Mouse (Mus musculus): ENCODE data around the gene Gpr45. TPM values are rescaled to one million over a fixed set of nuclear protein-coding genes. Genes with fewer than 3 reads are reported as not detected.

Gene Gpr45
- total RNA-seq, 2 experiments from 2014 or later = 26.2 to 27.4 TPM

DNA sequence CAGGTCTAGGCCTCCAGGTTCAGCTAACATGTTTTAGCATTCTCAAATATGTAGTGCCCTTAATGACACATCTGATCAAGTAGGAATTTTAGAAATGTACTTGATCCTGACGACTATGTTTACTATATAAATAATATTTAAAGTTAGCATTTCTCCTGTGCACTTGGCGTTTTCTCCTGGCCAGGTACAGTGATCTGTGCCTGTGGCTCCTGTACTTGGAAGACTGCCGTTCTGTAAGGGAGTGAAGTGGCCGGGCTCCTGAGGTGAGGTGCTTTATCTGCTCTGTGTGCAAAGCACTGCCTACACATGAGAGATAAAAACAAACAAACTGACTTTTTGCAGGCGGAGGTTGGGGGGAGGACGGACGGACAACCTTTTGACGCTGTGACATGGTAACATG is 113.9 kb downstream of the Gpr45 start:
- Histone ChIP-seq H3K27ac (no peak overlapping the region), H3K4me3 (no peak overlapping the region)
- DNase-seq (ENCODE audit: low spot score in 2 of 2) = no peak
- TF ChIP-seq CTCF (conservative IDR thresholded peaks at IDR 0.05) = no peak

DNA sequence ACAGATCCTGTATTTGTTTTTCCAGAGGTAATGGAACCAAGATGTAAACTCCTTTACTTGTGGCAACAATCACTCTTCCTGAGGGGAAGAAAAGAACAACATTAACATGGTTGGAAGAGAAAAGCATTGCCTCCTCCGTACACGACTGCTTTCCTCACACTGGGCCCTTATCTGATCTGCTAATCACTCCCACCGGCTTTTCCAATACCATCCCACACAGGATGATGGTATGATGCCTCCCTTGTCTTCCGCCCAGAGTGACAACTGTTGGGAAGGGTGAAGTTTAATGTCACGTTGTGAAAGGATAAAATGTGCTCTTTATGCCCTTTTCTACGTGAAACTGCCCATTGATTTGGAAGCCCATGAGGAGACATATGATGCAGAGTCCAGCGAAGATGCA is 114.9 kb downstream of the Gpr45 start:
- Histone ChIP-seq H3K27ac (no peak overlapping the region), H3K4me3 (no peak overlapping the region)
- no peak for DNase-seq (ENCODE audit: low spot score in 2 of 2)
- TF ChIP-seq CTCF (conservative IDR thresholded peaks at IDR 0.05) = no peak

DNA sequence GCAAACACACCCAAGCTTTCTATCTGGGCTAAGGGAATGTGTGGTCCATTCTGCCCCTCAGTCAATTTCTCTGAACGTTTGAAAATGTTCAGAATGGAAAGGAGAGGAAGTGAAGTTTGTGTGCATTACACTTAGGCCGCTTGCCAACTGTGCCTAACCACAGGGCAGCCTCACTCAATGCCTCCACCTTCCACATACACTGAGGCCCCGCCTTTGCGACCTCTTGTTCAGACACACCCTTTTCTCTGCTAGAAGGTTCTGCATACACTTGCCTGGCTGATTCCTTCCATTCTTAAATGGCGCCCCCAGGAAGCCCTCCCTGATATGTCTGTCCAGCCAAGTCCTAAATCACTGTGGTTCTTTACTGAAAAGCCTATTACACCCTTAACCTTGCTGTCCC is 118.1 kb downstream of the Gpr45 start:
- DNase-seq (ENCODE audit: low spot score in 2 of 2) = no peak
- no peak for TF ChIP-seq CTCF (conservative IDR thresholded peaks at IDR 0.05)
- H3K4me3 ChIP-seq = no peak overlapping the region
- no peak overlapping the region for H3K27ac ChIP-seq

DNA sequence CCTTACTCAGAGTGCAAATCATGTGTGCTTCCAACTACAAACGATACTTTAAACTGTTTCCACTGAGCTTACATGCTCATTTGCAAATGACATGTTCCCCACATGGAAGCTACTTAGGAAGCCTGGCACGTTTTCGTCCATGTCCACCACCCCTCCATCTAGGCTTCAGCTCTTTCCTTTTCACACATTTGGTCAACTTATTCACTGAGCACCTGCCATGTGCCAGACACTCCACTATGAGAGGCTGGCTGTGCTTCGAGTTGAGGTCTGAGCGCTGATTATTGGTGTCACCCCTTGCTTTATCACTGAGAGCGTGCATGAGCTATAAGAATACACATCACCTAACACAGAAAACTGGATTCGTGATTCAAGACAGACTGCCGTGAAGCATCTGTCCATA is 119.4 kb downstream of the Gpr45 start:
- no peak for TF ChIP-seq CTCF (conservative IDR thresholded peaks at IDR 0.05)
- Histone ChIP-seq H3K27ac (no peak overlapping the region), H3K4me3 (no peak overlapping the region)
- no peak for DNase-seq (ENCODE audit: low spot score in 2 of 2)

DNA sequence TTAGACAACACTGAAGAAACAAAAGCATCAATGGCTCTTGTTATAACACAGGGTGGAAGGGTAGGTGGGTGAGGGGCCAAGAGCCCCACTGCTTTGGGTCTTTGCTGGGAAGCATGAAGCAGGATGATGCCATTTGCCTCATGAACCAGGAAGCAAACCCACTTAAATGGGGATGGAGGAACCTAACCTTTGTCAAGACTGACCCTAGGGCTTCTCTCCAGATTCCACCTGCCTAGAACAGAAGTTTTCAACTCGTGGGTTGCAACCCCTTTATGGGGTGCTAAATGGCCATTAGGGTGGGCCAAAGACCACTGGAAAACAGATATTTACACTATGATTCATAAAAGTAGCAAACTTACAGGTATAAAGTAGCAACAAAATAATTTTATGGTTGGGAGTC is 119.9 kb downstream of the Gpr45 start:
- no peak overlapping the region for H3K4me3 ChIP-seq
- TF ChIP-seq CTCF (conservative IDR thresholded peaks at IDR 0.05) = no peak

DNA sequence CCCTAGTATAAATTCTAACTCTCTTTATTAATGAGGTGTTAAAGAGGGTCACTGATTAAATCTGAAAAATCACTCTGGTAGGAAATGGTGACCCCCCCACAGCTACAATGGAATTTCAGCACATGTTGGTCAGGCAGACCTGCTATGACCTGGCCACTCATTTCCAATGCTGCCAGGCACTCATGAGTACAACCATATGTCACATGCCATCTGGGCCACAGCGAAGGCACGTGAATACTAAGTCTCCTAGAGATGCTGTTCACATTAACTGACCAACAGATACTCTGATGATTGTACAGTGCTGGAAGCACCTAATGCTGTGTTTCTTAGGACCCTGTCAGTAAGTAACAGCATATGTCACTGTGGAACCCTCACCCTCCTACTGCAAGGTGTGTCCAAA is 122.1 kb downstream of the Gpr45 start:
- Histone ChIP-seq H3K27ac (no peak overlapping the region), H3K4me3 (no peak overlapping the region)
- TF ChIP-seq CTCF (conservative IDR thresholded peaks at IDR 0.05) = no peak
- DNase-seq (ENCODE audit: low spot score in 2 of 2) = no peak

More for the DNA sequence above, 119.9 kb downstream of the Gpr45 start:
- no peak overlapping the region for H3K27ac ChIP-seq
- DNase-seq (ENCODE audit: low spot score in 2 of 2) = no peak

DNA sequence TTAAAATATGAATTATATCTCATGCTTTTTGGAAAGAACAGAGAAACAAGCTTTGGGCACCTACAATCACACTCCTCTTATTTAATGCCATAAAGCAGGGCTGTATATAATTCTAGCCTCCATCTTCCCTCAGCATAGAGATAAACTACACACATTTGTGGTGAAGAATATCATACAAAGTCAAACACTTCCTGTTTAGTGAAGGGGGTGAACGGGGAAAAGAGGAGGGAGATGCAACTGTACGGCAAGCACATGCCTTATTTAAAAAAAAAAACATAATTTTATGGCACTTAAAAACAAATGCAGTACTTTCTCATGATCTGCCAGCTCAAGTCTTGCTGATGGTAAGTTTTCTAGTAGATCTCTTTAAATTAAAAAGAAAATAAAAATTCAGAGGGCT is 125.5 kb downstream of the Gpr45 start:
- no peak for DNase-seq (ENCODE audit: low spot score in 2 of 2)

DNA sequence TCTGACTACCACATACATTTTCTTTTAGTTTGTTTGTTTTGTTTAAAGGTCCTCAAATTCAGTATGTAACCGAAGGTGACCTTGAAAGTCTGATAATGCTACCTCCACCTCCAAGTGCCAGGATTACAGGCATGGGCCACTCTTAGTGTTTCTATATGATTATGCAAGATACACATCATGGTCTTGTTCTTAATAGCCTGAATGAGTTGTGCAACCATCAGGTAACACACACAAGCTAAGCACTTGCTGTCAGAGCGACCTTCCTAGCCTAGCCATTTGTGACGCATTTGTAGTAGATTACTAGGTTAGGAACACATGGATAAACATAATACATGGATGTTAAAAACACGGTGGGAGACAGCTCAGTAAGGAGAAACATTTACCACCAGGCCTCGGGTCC is 130.3 kb downstream of the Gpr45 start:
- no peak overlapping the region for H3K4me3 ChIP-seq
- TF ChIP-seq CTCF (conservative IDR thresholded peaks at IDR 0.05) = no peak
- H3K27ac ChIP-seq = no peak overlapping the region
- DNase-seq (ENCODE audit: low spot score in 2 of 2) = no peak

More for the DNA sequence above, 125.5 kb downstream of the Gpr45 start:
- no peak for TF ChIP-seq CTCF (conservative IDR thresholded peaks at IDR 0.05)
- H3K27ac ChIP-seq = no peak overlapping the region
- H3K4me3 ChIP-seq = no peak overlapping the region

Small RNA genes within 50 kb of the gene (microRNA-seq; reads per million reads assigned to microRNA genes)
- gene Gm24001 = 0 reads per million in 2 experiments

Other genes starting within 250 kb of the Gpr45 start
- gene Mrps9, start 101.6 kb upstream of the Gpr45 start, total RNA-seq (2021) = 10 to 100 TPM; 46.5 to 51.4 TPM
- gene Tgfbrap1, start 145.8 kb downstream of the Gpr45 start, total RNA-seq (2021) = 10 to 100 TPM; 26.8 to 42.4 TPM
- 10 to 100 TPM; 24.2 to 26.8 TPM for gene AI597479, start 145.8 kb downstream of the Gpr45 start, total RNA-seq (2021)
- 10 to 100 TPM; 33.6 to 38.6 TPM for gene Fhl2, start 244.1 kb downstream of the Gpr45 start, total RNA-seq (2021)